Mouse (Mus musculus) kidney, postnatal 0 days (tissue): ENCODE measurements at regions not wholly inside any gene's neighbourhood (a gene's known extent, or its start where the extent isn't known, plus 50 kb on each side); places are given as distances from the start of the nearest gene placed in this dataset.

Experiments
- ATAC-seq: fragments of 200-750 bp; cut with Nextera tagmentation; replicated peaks from 2 replicates; pipeline ENCODE4 v1.8.0; 2017; ENCODE audit warnings: low read depth, moderate number of reproducible peaks, moderate TSS enrichment, moderate library complexity; ENCODE audit not compliant: low FRiP score
- DNase-seq: peaks from one replicate; pipeline ENCODE4 v3.0.0-alpha.2; 2016; ENCODE audit warnings: low spot score
- H3K27ac ChIP-seq: fragments of 300-500 bp; sonication (generic); 2 replicates; pipeline ENCODE4 v1.5.1; 2014; ENCODE audit warnings: mild to moderate bottlenecking
- H3K27me3 ChIP-seq: fragments of 300-500 bp; sonication (generic); 2 replicates; pipeline ENCODE4 v1.6.1; 2014; ENCODE audit warnings: low read length, mixed read lengths; ENCODE audit not compliant: insufficient read depth
- H3K36me3 ChIP-seq: fragments of 300-500 bp; sonication (generic); 2 replicates; pipeline ENCODE4 v1.6.1; 2014; ENCODE audit warnings: low read length, mixed read lengths; ENCODE audit not compliant: insufficient read depth
- H3K4me1 ChIP-seq: fragments of 300-500 bp; sonication (generic); replicated peaks from 2 replicates; pipeline ENCODE4 v1.6.1; 2014; ENCODE audit warnings: antibody characterized with exemption, low read length, mixed read lengths; ENCODE audit not compliant: insufficient read depth
- H3K4me2 ChIP-seq: fragments of 300-500 bp; sonication (generic); 2 replicates; pipeline ENCODE4 v1.6.1; 2014; ENCODE audit warnings: mild to moderate bottlenecking, low read length, moderate library complexity, mixed read lengths
- H3K4me3 ChIP-seq: fragments of 300-500 bp; sonication (generic); replicated peaks from 2 replicates; pipeline ENCODE4 v1.5.1; 2014; ENCODE audit warnings: low read depth, low read length
- H3K9ac ChIP-seq: fragments of 300-500 bp; sonication (generic); 2 replicates; pipeline ENCODE4 v1.6.1; 2014; ENCODE audit warnings: low read depth, low read length
- H3K9me3 ChIP-seq: fragments of 300-500 bp; sonication (generic); replicated peaks from 2 replicates; pipeline ENCODE4 v1.6.1; 2016; ENCODE audit warnings: low read length, inconsistent platforms, mixed read lengths
- CTCF ChIP-seq: IDR thresholded peaks from 2 replicates; pipeline ENCODE4 v1.5.1; 2016; ENCODE audit warnings: antibody characterized with exemption, low read depth, mild to moderate bottlenecking, moderate library complexity
- WGBS: fragments of 180-500 bp; shearing (Covaris S2); extraction: QIAGEN DNeasy Blood & Tissue Kit; methylation state at CpG from one replicate; pipeline ENCODE4 v1.1.7; 2014; 5-methylcytosine and 5-hydroxymethylcytosine counted together

GRCm38 (mm10) chr9:35328503-35328902, 60.8 kb downstream of the Rpusd4 start:
- H3K27me3 ChIP-seq = no peaks in the 10 kb centered on the region
- H3K4me1 ChIP-seq = peaks cover 9% of the 10 kb centered on the region
- no peak overlapping the region for H3K4me3 ChIP-seq
- H3K27ac ChIP-seq = no peak overlapping the region
- ATAC-seq (no peak), DNase-seq (no peak)
- H3K4me2 ChIP-seq = no peak overlapping the region
- no peaks in the 10 kb centered on the region for H3K9me3 ChIP-seq
- TF ChIP-seq CTCF = no peak
- H3K9ac ChIP-seq = no peak overlapping the region
- WGBS = 51% methylated on average over 6 of the region's 6 CpGs
- H3K36me3 ChIP-seq = no peaks in the 10 kb centered on the region

GRCm38 (mm10) chr9:35330386-35330785, 62.7 kb downstream of the Rpusd4 start:
- H3K36me3 ChIP-seq = no peaks in the 10 kb centered on the region
- no peak overlapping the region for H3K4me2 ChIP-seq
- H3K4me1 ChIP-seq = peaks cover 11% of the 10 kb centered on the region
- H3K4me3 ChIP-seq = no peak overlapping the region
- H3K9ac ChIP-seq = no peak overlapping the region
- H3K27me3 ChIP-seq = no peaks in the 10 kb centered on the region
- TF ChIP-seq CTCF = no peak
- no peak for DNase-seq
- no peaks in the 10 kb centered on the region for H3K9me3 ChIP-seq
- no peak overlapping the region for H3K27ac ChIP-seq
- WGBS = 84% methylated on average over 2 of the region's 2 CpGs
- no peak for ATAC-seq

DNA sequence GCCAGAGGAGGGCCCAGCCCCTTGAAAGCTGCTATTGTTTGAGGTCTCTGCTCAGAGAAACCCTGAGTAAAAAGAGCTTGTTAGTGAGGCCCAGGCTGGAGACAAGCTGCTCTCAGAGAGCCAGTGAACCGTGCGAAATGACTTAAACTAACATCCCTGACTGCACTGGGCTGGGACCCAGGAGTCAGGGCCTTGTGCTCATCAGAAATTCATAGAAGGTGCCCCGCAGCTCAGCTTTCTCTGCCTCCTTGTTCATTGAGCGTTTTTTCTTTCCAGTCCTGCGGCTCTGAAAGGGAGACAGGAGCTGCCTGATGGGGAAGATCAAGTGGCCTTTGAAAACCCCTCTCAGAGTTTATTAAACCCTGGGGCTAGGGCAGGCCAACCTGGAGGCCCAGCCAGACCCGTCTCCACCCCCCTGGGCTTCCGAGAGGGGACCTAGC, 63.6 kb downstream of the Rpusd4 start:
- peak; percentile 56 for DNase-seq
- Histone ChIP-seq H3K27ac (peak overlapping the region; percentile 57), H3K4me2 (no peak overlapping the region), H3K27me3 (no peaks in the 10 kb centered on the region), H3K36me3 (no peaks in the 10 kb centered on the region), H3K4me3 (no peak overlapping the region), H3K9me3 (no peaks in the 10 kb centered on the region), H3K9ac (no peak overlapping the region), H3K4me1 (peaks cover 17% of the 10 kb centered on the region)
- WGBS = 27% methylated on average over 7 of the region's 7 CpGs
- ATAC-seq = peak; percentile 47; the same call in 1 of the 2 replicates
- TF ChIP-seq CTCF = no peak

GRCm38 (mm10) chr9:35332688-35333630, 65.3 kb downstream of the Rpusd4 start:
- H3K27ac ChIP-seq = no peak overlapping the region
- peaks cover 17% of the 10 kb centered on the region for H3K4me1 ChIP-seq
- no peaks in the 10 kb centered on the region for H3K36me3 ChIP-seq
- 62% methylated on average over 11 of the region's 11 CpGs for WGBS
- no peak overlapping the region for H3K4me3 ChIP-seq
- no peak for ATAC-seq
- TF ChIP-seq CTCF = no peak
- no peak overlapping the region for H3K9ac ChIP-seq
- no peak overlapping the region for H3K4me2 ChIP-seq
- no peak for DNase-seq
- no peaks in the 10 kb centered on the region for H3K9me3 ChIP-seq
- H3K27me3 ChIP-seq = no peaks in the 10 kb centered on the region

DNA sequence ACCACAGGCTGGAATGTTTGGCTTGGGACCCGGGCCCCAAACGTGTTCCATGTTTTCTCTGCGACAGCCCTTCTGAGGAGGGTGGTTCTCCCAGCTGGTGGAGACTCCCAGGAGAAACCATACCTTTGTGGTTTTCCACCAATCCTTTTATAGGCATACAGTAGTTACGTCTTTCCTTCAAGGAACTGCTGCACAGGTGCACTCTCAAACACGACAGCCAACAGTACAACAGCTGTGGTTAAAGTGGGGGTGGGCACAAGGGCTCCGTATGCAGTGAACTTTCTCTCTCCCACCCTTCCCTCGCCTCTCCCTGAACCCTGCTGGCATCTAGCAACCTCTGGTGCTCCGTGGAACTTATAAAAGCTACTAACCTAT, 66.0 kb downstream of the Rpusd4 start:
- 68% methylated on average over 8 of the region's 8 CpGs for WGBS
- Histone ChIP-seq H3K9me3 (no peaks in the 10 kb centered on the region), H3K27ac (no peak overlapping the region), H3K4me3 (no peak overlapping the region), H3K4me2 (no peak overlapping the region), H3K9ac (no peak overlapping the region), H3K27me3 (no peaks in the 10 kb centered on the region), H3K4me1 (peaks cover 17% of the 10 kb centered on the region), H3K36me3 (no peaks in the 10 kb centered on the region)
- DNase-seq (no peak), ATAC-seq (no peak)
- no peak for TF ChIP-seq CTCF

DNA sequence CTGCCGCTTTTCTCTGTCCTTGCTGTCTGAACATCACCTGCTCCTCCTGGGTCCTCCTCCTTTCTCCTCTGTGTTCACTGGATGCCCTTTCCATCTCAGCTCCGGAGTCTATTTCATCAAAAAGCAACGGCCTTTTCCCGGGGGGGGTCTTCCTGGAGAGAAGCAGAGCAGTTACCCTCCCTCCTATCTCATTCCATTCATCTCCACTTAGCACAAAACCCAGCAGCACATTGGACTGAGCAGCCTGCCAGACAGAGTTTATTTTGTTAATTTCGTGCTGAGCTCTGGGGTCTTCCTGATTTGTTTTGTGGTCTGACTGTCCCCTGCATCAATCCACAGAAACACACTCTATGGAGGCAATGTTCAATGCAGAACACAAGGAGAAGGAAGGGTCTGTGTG, 66.9 kb downstream of the Rpusd4 start:
- Histone ChIP-seq H3K9me3 (no peaks in the 10 kb centered on the region), H3K4me3 (no peak overlapping the region), H3K4me1 (peaks cover 17% of the 10 kb centered on the region), H3K27ac (no peak overlapping the region), H3K4me2 (no peak overlapping the region), H3K36me3 (no peaks in the 10 kb centered on the region), H3K9ac (no peak overlapping the region), H3K27me3 (no peaks in the 10 kb centered on the region)
- no peak for ATAC-seq
- WGBS = 59% methylated on average over 5 of the region's 5 CpGs
- TF ChIP-seq CTCF = no peak
- DNase-seq = no peak
